9 mouse cellular contexts compared by ENCODE assay signal in genomic region chr17:44618175-44618574, GRCm38 (mm10).
DNase-seq lines count a peak whose midpoint lies in the region; TF ChIP-seq lines count a peak whose summit lies in the region.
"Had no signal": no experiment of that assay in that cellular context is flagged by ENCODE, and none has a peak within 500 bp of the region (broad histone marks: within the 10 kb centered on the region; RNA-seq: fewer than 3 reads in every experiment).

No protein-coding gene starts in this region.

- H3K4me3 ChIP-seq in kidney, adult 2 months (ENCODE audit: insufficient read depth, low read depth, low read length): no peak overlapping the region
- H3K4me3 ChIP-seq in small intestine, adult 2 months (ENCODE audit: low read depth, low read length): no peak overlapping the region
- H3K4me3 ChIP-seq: midbrain, embryonic 12.5 days had no signal

- no peaks in the 10 kb centered on the region for H3K36me3 ChIP-seq in kidney, adult 2 months (ENCODE audit: control insufficient read depth, insufficient read depth, low read length)
- no peaks in the 10 kb centered on the region for H3K36me3 ChIP-seq in small intestine, adult 2 months (ENCODE audit: control insufficient read depth, insufficient read depth, low read length)
- H3K36me3 ChIP-seq: midbrain, embryonic 12.5 days had no signal

- no peak for TF ChIP-seq POLR2A in kidney, adult 2 months (IDR thresholded peaks at IDR 0.05; ENCODE audit: low read depth, low read length)
- no peak for TF ChIP-seq POLR2A in small intestine, adult 2 months (IDR thresholded peaks at IDR 0.05; ENCODE audit: low read depth, low read length)

- no peaks in the 10 kb centered on the region for H3K27me3 ChIP-seq in kidney, adult 2 months (replicated peaks; ENCODE audit: control insufficient read depth, insufficient read depth, low read length)
- H3K27me3 ChIP-seq in small intestine, adult 2 months (ENCODE audit: control insufficient read depth, insufficient read depth, low read length): no peaks in the 10 kb centered on the region
- H3K27me3 ChIP-seq: midbrain, embryonic 12.5 days had no signal

- H3K27ac ChIP-seq in kidney, adult 2 months (ENCODE audit: insufficient read depth, low read depth, low read length): no peak overlapping the region
- H3K27ac ChIP-seq in small intestine, adult 2 months (ENCODE audit: insufficient read depth, low read depth, low read length): peak overlapping the region; percentile 61
- H3K27ac ChIP-seq: midbrain, embryonic 12.5 days had no signal

- TF ChIP-seq CTCF in kidney, adult 2 months (conservative IDR thresholded peaks at IDR 0.05; ENCODE audit: insufficient read depth, insufficient read length, low read depth, low read length): no peak
- TF ChIP-seq CTCF in small intestine, adult 2 months (IDR thresholded peaks at IDR 0.05; ENCODE audit: extremely low read depth, insufficient read length, insufficient replicate concordance, low read depth, low read length): no peak

- DNase-seq in adrenal gland, adult (ENCODE audit: inconsistent age in 2 of 2, low spot score in 1 of 2): peak; percentile 32 to 48
- no peak for DNase-seq in adrenal gland, postnatal 4 days (ENCODE audit: low spot score in 2 of 2)
- DNase-seq in embryo, embryonic 10 days (ENCODE audit: low spot score): peak; percentile 67
- peak; percentile 73 for DNase-seq in gastrocnemius, postnatal 25 days
- peak; percentile 54 for DNase-seq in kidney, adult 2 months
- peak; percentile 24 for DNase-seq in left cerebral cortex, postnatal 4 days
- DNase-seq in thymus, postnatal 25 days: no peak

- intact Hi-C loops in left cerebral cortex, postnatal 4 days (cut with DNase I): no loop called here

- WGBS in kidney, adult 2 months: 30% methylated on average over 10 of the region's 10 CpGs
- 65% methylated on average over 10 of the region's 10 CpGs for WGBS in small intestine, adult 2 months

- H3K4me1 ChIP-seq in kidney, adult 2 months (ENCODE audit: control insufficient read depth, insufficient read depth, low read length): no peaks in the 10 kb centered on the region
- no peaks in the 10 kb centered on the region; the same call in 1 of the 2 replicates for H3K4me1 ChIP-seq in small intestine, adult 2 months (ENCODE audit: control insufficient read depth, insufficient read depth, insufficient read length, low read length)

Comparison
In these comparisons a context has a peak if more than half of its experiments do, and no peak if none do; other contexts are left out.
1. DNase-seq: peak in adrenal gland, adult (2 of 2), embryo, embryonic 10 days (single experiment), gastrocnemius, postnatal 25 days (single experiment), kidney, adult 2 months (single experiment) and left cerebral cortex, postnatal 4 days (single experiment); none in adrenal gland, postnatal 4 days (0 of 2) and thymus, postnatal 25 days (single experiment).